Mouse (Mus musculus) forebrain, embryonic 16.5 days (tissue): ENCODE results near the gene 2610318N02Rik. TPM values are rescaled to one million over a fixed set of nuclear protein-coding genes. Genes with fewer than 3 reads are reported as not detected.
"Not testable (repeated sequence)": the region's sequence is repeated elsewhere in the genome, so short reads cannot be mapped to it uniquely, and the experiment has no call there.

Source experiments
- ATAC-seq: fragments of 200-750 bp; cut with Nextera tagmentation; 2 replicates; pipeline ENCODE4 v1.8.0; 2017; ENCODE audit warnings: mild to moderate bottlenecking, moderate library complexity
- H3K27ac ChIP-seq: fragments of 300-500 bp; sonication (generic); 2 replicates; pipeline ENCODE4 v1.5.1; 2014; ENCODE audit warnings: low read length, control low read depth
- H3K27me3 ChIP-seq: fragments of 300-500 bp; sonication (generic); replicated peaks from 2 replicates; pipeline ENCODE4 v1.6.1; 2014; ENCODE audit warnings: low read length; ENCODE audit not compliant: control insufficient read depth, insufficient read depth
- H3K36me3 ChIP-seq: fragments of 300-500 bp; sonication (generic); 2 replicates; pipeline ENCODE4 v1.6.1; 2014; ENCODE audit not compliant: control insufficient read depth, insufficient read depth
- H3K4me1 ChIP-seq: fragments of 300-500 bp; sonication (generic); replicated peaks from 2 replicates; pipeline ENCODE4 v1.6.1; 2014; ENCODE audit warnings: low read length; ENCODE audit not compliant: control insufficient read depth, insufficient read depth
- H3K4me2 ChIP-seq: fragments of 300-500 bp; sonication (generic); 2 replicates; pipeline ENCODE4 v1.6.1; 2014; ENCODE audit warnings: mild to moderate bottlenecking, low read length, control low read depth
- H3K4me3 ChIP-seq: fragments of 300-500 bp; sonication (generic); replicated peaks from 2 replicates; pipeline ENCODE4 v1.5.1; 2014; ENCODE audit warnings: mild to moderate bottlenecking, low read length, control low read depth
- H3K9ac ChIP-seq: fragments of 300-500 bp; sonication (generic); replicated peaks from 2 replicates; pipeline ENCODE4 v1.6.1; 2014; ENCODE audit warnings: low read depth, low read length, control low read depth
- H3K9me3 ChIP-seq: fragments of 300-500 bp; sonication (generic); 2 replicates; pipeline ENCODE4 v1.6.1; 2016; ENCODE audit warnings: low read length; ENCODE audit not compliant: control insufficient read depth
- WGBS: fragments of 180-500 bp; shearing (Covaris S2); extraction: QIAGEN DNeasy Blood & Tissue Kit; methylation state at CpG from one replicate; pipeline ENCODE4 v1.1.7; 2014; 5-methylcytosine and 5-hydroxymethylcytosine counted together
- polyA plus RNA-seq: library from polyadenylated mRNA; unstranded; fragments of >200 nt; fragmentation: Nextera tagmentation; extraction: Ambion mirVana; gene quantifications from 2 replicates; pipeline ENCODE4 v1.2.1, GENCODE M21; 2015

Gene 2610318N02Rik
- polyA plus RNA-seq, result 18.4 and 21.2 TPM in 2 replicates

- Histone ChIP-seq H3K36me3 (no peaks in the 10 kb centered on the region), H3K4me3 (peak within 1 kb of the TSS; percentile 41), H3K9me3 (no peaks in the 10 kb centered on the region), H3K27ac (no peak within 1 kb of the TSS), H3K27me3 (no peaks in the 10 kb centered on the region), H3K9ac (peak within 1 kb of the TSS; percentile 45), H3K4me1 (peaks cover 23% of the 10 kb centered on the region), H3K4me2 (peak within 1 kb of the TSS; percentile 53)
- 0% methylated on average over 25 of the region's 25 CpGs for WGBS
- ATAC-seq, result peak; percentile 86
These were observed at the start of gene 2610318N02Rik for GRCm38 (mm10) chr16:17124871-17125520. 2610318N02Rik (minus strand) TSS chr16:17125167.

GRCm38 (mm10) chr16:17168049-17168448 lies 43.1 kb upstream of the 2610318N02Rik start:
- H3K4me1 ChIP-seq, result no peaks in the 10 kb centered on the region
- no peak for ATAC-seq
- H3K9me3 ChIP-seq, result no peaks in the 10 kb centered on the region
- no peak overlapping the region for H3K4me2 ChIP-seq
- WGBS, result 84% methylated on average over 5 of the region's 5 CpGs
- no peaks in the 10 kb centered on the region for H3K27me3 ChIP-seq
- H3K36me3 ChIP-seq, result peaks cover 12% of the 10 kb centered on the region; the same call in 1 of the 2 replicates
- no peak overlapping the region for H3K9ac ChIP-seq
- H3K4me3 ChIP-seq, result no peak overlapping the region
- no peak overlapping the region for H3K27ac ChIP-seq

GRCm38 (mm10) chr16:17167179-17167578 lies 42.2 kb upstream of the 2610318N02Rik start:
- Histone ChIP-seq H3K36me3 (peaks cover 3% of the 10 kb centered on the region; the same call in 1 of the 2 replicates), H3K4me1 (no peaks in the 10 kb centered on the region), H3K27ac (no peak overlapping the region), H3K27me3 (no peaks in the 10 kb centered on the region), H3K4me3 (no peak overlapping the region), H3K4me2 (no peak overlapping the region), H3K9me3 (no peaks in the 10 kb centered on the region), H3K9ac (no peak overlapping the region)
- ATAC-seq, result no peak

- H3K27me3 ChIP-seq, H3K4me3 ChIP-seq, H3K36me3 ChIP-seq, ATAC-seq, H3K27ac ChIP-seq, H3K4me2 ChIP-seq, H3K9me3 ChIP-seq, H3K4me1 ChIP-seq, H3K9ac ChIP-seq: not testable (repeated sequence)
- WGBS, result 97% methylated on average over 1 of the region's 1 CpGs
These were observed 40.5 kb upstream of the 2610318N02Rik start for GRCm38 (mm10) chr16:17165478-17165877.

GRCm38 (mm10) chr16:17154346-17154745 lies 29.4 kb upstream of the 2610318N02Rik start:
- Histone ChIP-seq H3K27ac (no peak overlapping the region), H3K4me3 (no peak overlapping the region), H3K27me3 (no peaks in the 10 kb centered on the region), H3K9ac (no peak overlapping the region), H3K36me3 (peaks cover 14% of the 10 kb centered on the region), H3K4me1 (no peaks in the 10 kb centered on the region), H3K4me2 (no peak overlapping the region), H3K9me3 (no peaks in the 10 kb centered on the region)
- 96% methylated on average over 2 of the region's 2 CpGs for WGBS
- no peak for ATAC-seq

- no peak for ATAC-seq
- H3K9ac ChIP-seq, result no peak overlapping the region
- no peak overlapping the region for H3K4me2 ChIP-seq
- no peak overlapping the region for H3K4me3 ChIP-seq
- H3K27me3 ChIP-seq, result no peaks in the 10 kb centered on the region
- WGBS, result 99% methylated on average over 4 of the region's 4 CpGs
- H3K4me1 ChIP-seq, result peaks cover 14% of the 10 kb centered on the region
- no peak overlapping the region for H3K27ac ChIP-seq
- H3K9me3 ChIP-seq, result no peaks in the 10 kb centered on the region
- peaks cover 9% of the 10 kb centered on the region; the same call in 1 of the 2 replicates for H3K36me3 ChIP-seq
These were observed 26.9 kb upstream of the 2610318N02Rik start for GRCm38 (mm10) chr16:17151874-17152273.

- Histone ChIP-seq H3K27me3 (no peaks in the 10 kb centered on the region), H3K9me3 (no peaks in the 10 kb centered on the region), H3K27ac (no peak overlapping the region), H3K4me2 (no peak overlapping the region), H3K36me3 (peaks cover 9% of the 10 kb centered on the region; the same call in 1 of the 2 replicates), H3K9ac (no peak overlapping the region), H3K4me3 (no peak overlapping the region), H3K4me1 (peaks cover 14% of the 10 kb centered on the region)
- 83% methylated on average over 7 of the region's 7 CpGs for WGBS
- no peak for ATAC-seq
These were observed 25.7 kb upstream of the 2610318N02Rik start for GRCm38 (mm10) chr16:17150520-17151258.

- H3K27ac ChIP-seq, result no peak overlapping the region
- H3K4me3 ChIP-seq, result peak overlapping the region; percentile 65
- H3K36me3 ChIP-seq, result peaks cover 7% of the 10 kb centered on the region; the same call in 1 of the 2 replicates
- peak; percentile 11; the same call in 1 of the 2 replicates for ATAC-seq
- peaks cover 14% of the 10 kb centered on the region for H3K4me1 ChIP-seq
- H3K9me3 ChIP-seq, result no peaks in the 10 kb centered on the region
- no peaks in the 10 kb centered on the region for H3K27me3 ChIP-seq
- WGBS, result 11% methylated on average over 16 of the region's 16 CpGs
- peak overlapping the region; percentile 60 for H3K9ac ChIP-seq
- H3K4me2 ChIP-seq, result peak overlapping the region; percentile 69
These were observed 23.1 kb upstream of the 2610318N02Rik start for GRCm38 (mm10) chr16:17148084-17148483.

GRCm38 (mm10) chr16:17147391-17147929 lies 22.5 kb upstream of the 2610318N02Rik start:
- peak overlapping the region; percentile 65 for H3K4me3 ChIP-seq
- peak; percentile 35 for ATAC-seq
- peak overlapping the region; percentile 69 for H3K4me2 ChIP-seq
- no peak overlapping the region for H3K27ac ChIP-seq
- H3K9ac ChIP-seq, result peak overlapping the region; percentile 60
- WGBS, result under 1% methylated on average over 41 of the region's 41 CpGs
- no peaks in the 10 kb centered on the region for H3K9me3 ChIP-seq
- peaks cover 14% of the 10 kb centered on the region for H3K4me1 ChIP-seq
- 0 out of 2 replicates have a peak, but pooled peaks cover 4% of the 10 kb centered on the region for H3K36me3 ChIP-seq
- H3K27me3 ChIP-seq, result no peaks in the 10 kb centered on the region
